Mouse (Mus musculus): ENCODE results near the gene Ugt3a1.
"Not testable (repeated sequence)": the region's sequence is repeated elsewhere in the genome, so short reads cannot be mapped to it uniquely, and the experiment has no call there.

GRCm38 (mm10) chr15:9230917-9231316, 45.8 kb upstream of the Ugt3a1 start:
- not testable (repeated sequence) for TF ChIP-seq POLR2A (IDR thresholded peaks at IDR 0.05; ENCODE audit: low read depth, low read length); CTCF (IDR thresholded peaks at IDR 0.05; ENCODE audit: extremely low read depth, insufficient read depth, insufficient read length, insufficient replicate concordance)
